Mouse (Mus musculus): ENCODE results near the gene Nup43. TPM values are rescaled to one million over a fixed set of nuclear protein-coding genes. Genes with fewer than 3 reads are reported as not detected.
A peak's percentile ranks its signal among the peaks of the same experiment; 100 is the strongest.

The Nup43 gene
- total and polyA plus RNA-seq, 3 experiments: 52.9 to 64.7 TPM; not detected in 1

- no peak overlapping the region for H3K9ac ChIP-seq (ENCODE audit: control insufficient read depth, low read depth, low read length, poor library complexity, severe bottlenecking)
- no peak overlapping the region for H3K4me3 ChIP-seq (ENCODE audit: control insufficient read depth in 1 of 2, insufficient read depth in 1 of 2, low read depth in 2 of 2, low read length in 2 of 2)
- peaks cover 8 to 40% of the 10 kb centered on the region in 2 experiments for H3K36me3 ChIP-seq (ENCODE audit: control insufficient read depth in 1 of 2, insufficient read depth in 2 of 2, low read length in 2 of 2)
- H3K4me1 ChIP-seq (ENCODE audit: control insufficient read depth in 1 of 2, insufficient read depth in 2 of 2, low read length in 2 of 2): peaks cover 13 to 14% of the 10 kb centered on the region in 2 experiments
- no peaks in the 10 kb centered on the region for H3K9me3 ChIP-seq (replicated peaks; ENCODE audit: insufficient read depth, low read length)
- TF ChIP-seq MAZ (IDR thresholded peaks at IDR 0.05; ENCODE audit: low read depth, low read length): no peak
- no peak for TF ChIP-seq ZMIZ1 (IDR thresholded peaks at IDR 0.05; ENCODE audit: low read depth, low read length)
- no peak for TF ChIP-seq GABPA (IDR thresholded peaks at IDR 0.05; ENCODE audit: low read depth, low read length)
- no peak for TF ChIP-seq ELF1 (IDR thresholded peaks at IDR 0.05; ENCODE audit: low read depth, low read length)
- TF ChIP-seq MXI1 (IDR thresholded peaks at IDR 0.05; ENCODE audit: low read depth, low read length): no peak
- TF ChIP-seq TCF12 (IDR thresholded peaks at IDR 0.05; ENCODE audit: low read depth, low read length): no peak
- no peak for TF ChIP-seq MAFK (IDR thresholded peaks at IDR 0.05; ENCODE audit: borderline replicate concordance, low read depth, low read length)
- no peak for TF ChIP-seq USF2 (IDR thresholded peaks at IDR 0.05; ENCODE audit: borderline replicate concordance in 1 of 2, insufficient read depth in 1 of 2, low read depth in 1 of 2, low read length in 2 of 2)
- TF ChIP-seq KAT2A (conservative IDR thresholded peaks at IDR 0.05; ENCODE audit: low read depth, low read length): no peak
- H3K27ac ChIP-seq (ENCODE audit: control insufficient read depth, low read depth, low read length): no peak overlapping the region
- H3K27me3 ChIP-seq (ENCODE audit: control insufficient read depth in 1 of 2, insufficient read depth in 2 of 2, low read length in 2 of 2): no peaks in the 10 kb centered on the region
- no peak for DNase-seq (ENCODE audit: low read depth, low spot score)
- peaks cover 61% of the 10 kb centered on the region for H3K79me2 ChIP-seq (ENCODE audit: control insufficient read depth, insufficient read depth, low read length, poor library complexity)
Measured at GRCm38 (mm10) chr10:7686902-7687301, 19.6 kb downstream of the Nup43 start.

GRCm38 (mm10) chr10:7695286-7695685 lies 28.0 kb downstream of the Nup43 start:
- peaks cover 5 to 9% of the 10 kb centered on the region in 2 experiments for H3K4me1 ChIP-seq (ENCODE audit: control insufficient read depth in 1 of 2, insufficient read depth in 2 of 2, low read length in 2 of 2)
- no peak overlapping the region for H3K9ac ChIP-seq (ENCODE audit: control insufficient read depth, low read depth, low read length, poor library complexity, severe bottlenecking)
- H3K27ac ChIP-seq (ENCODE audit: control insufficient read depth, low read depth, low read length): no peak overlapping the region
- TF ChIP-seq CTCF (IDR thresholded peaks at IDR 0.05 in 2 of 3, conservative IDR thresholded peaks at IDR 0.05 in 1 of 3; ENCODE audit: control insufficient read depth in 1 of 3, insufficient read depth in 1 of 3, low read depth in 2 of 3, low read length in 3 of 3, poor library complexity in 1 of 3, severe bottlenecking in 1 of 3) (peak in 1 of 3 experiments; percentile 23; a peak in 1 of 6 replicates), MYB (IDR thresholded peaks at IDR 0.05; ENCODE audit: low read depth, low read length) (no peak), E2F4 (IDR thresholded peaks at IDR 0.05; ENCODE audit: borderline replicate concordance, low read depth, low read length) (no peak), RAD21 (IDR thresholded peaks at IDR 0.05; ENCODE audit: low read depth, low read length) (no peak)
- H3K9me3 ChIP-seq (replicated peaks; ENCODE audit: insufficient read depth, low read length): no peaks in the 10 kb centered on the region
- H3K36me3 ChIP-seq (ENCODE audit: control insufficient read depth in 1 of 2, insufficient read depth in 2 of 2, low read length in 2 of 2): peaks cover 15 to 33% of the 10 kb centered on the region in 2 experiments
- DNase-seq (ENCODE audit: low read depth, low spot score): peak; percentile 51
- H3K27me3 ChIP-seq (ENCODE audit: control insufficient read depth in 1 of 2, insufficient read depth in 2 of 2, low read length in 2 of 2): no peaks in the 10 kb centered on the region
- H3K79me2 ChIP-seq (ENCODE audit: control insufficient read depth, insufficient read depth, low read length, poor library complexity): peaks cover 9% of the 10 kb centered on the region; the same call in 1 of the 2 replicates
- H3K4me3 ChIP-seq (ENCODE audit: control insufficient read depth in 1 of 2, insufficient read depth in 1 of 2, low read depth in 2 of 2, low read length in 2 of 2): no peak overlapping the region

GRCm38 (mm10) chr10:7700120-7700519 lies 32.8 kb downstream of the Nup43 start:
- H3K27ac ChIP-seq (ENCODE audit: control insufficient read depth, low read depth, low read length): no peak overlapping the region; the same call in 1 of the 2 replicates
- DNase-seq (ENCODE audit: low read depth, low spot score): peak; percentile 79
- H3K9ac ChIP-seq (ENCODE audit: control insufficient read depth, low read depth, low read length, poor library complexity, severe bottlenecking): no peak overlapping the region
- peaks cover 5 to 9% of the 10 kb centered on the region in 2 experiments for H3K4me1 ChIP-seq (ENCODE audit: control insufficient read depth in 1 of 2, insufficient read depth in 2 of 2, low read length in 2 of 2)
- H3K27me3 ChIP-seq (ENCODE audit: control insufficient read depth in 1 of 2, insufficient read depth in 2 of 2, low read length in 2 of 2): no peaks in the 10 kb centered on the region
- H3K79me2 ChIP-seq (ENCODE audit: control insufficient read depth, insufficient read depth, low read length, poor library complexity): peaks cover 2% of the 10 kb centered on the region; the same call in 1 of the 2 replicates
- H3K4me3 ChIP-seq (ENCODE audit: control insufficient read depth in 1 of 2, insufficient read depth in 1 of 2, low read depth in 2 of 2, low read length in 2 of 2): no peak overlapping the region
- no peak; the same call in 1 of the 2 replicates for TF ChIP-seq SIN3A (IDR thresholded peaks at IDR 0.05; ENCODE audit: low read length)
- peak; percentile 77 for TF ChIP-seq ETS1 (IDR thresholded peaks at IDR 0.05; ENCODE audit: low read depth, low read length)
- TF ChIP-seq JUND (IDR thresholded peaks at IDR 0.05; ENCODE audit: low read depth, low read length): no peak
- no peak for TF ChIP-seq ZC3H11A (IDR thresholded peaks at IDR 0.05; ENCODE audit: low read depth, low read length)
- TF ChIP-seq MXI1 (IDR thresholded peaks at IDR 0.05; ENCODE audit: low read depth, low read length): peak; percentile 83
- no peak for TF ChIP-seq NELFE (IDR thresholded peaks at IDR 0.05; ENCODE audit: low read depth, low read length)
- TF ChIP-seq ZNF384 (IDR thresholded peaks at IDR 0.05; ENCODE audit: low read depth, low read length): 0 out of 2 replicates have a peak, but pooled peaks have one; percentile 11
- TF ChIP-seq ZKSCAN1 (IDR thresholded peaks at IDR 0.05; ENCODE audit: low read depth, low read length): no peak
- TF ChIP-seq EP300 (IDR thresholded peaks at IDR 0.05; ENCODE audit: low read depth in 1 of 2, low read length in 2 of 2): peak in 1 of 2 experiments; percentile 37; a peak in 1 of 4 replicates
- peak; percentile 77 for TF ChIP-seq MAX (IDR thresholded peaks at IDR 0.05; ENCODE audit: low read length)
- TF ChIP-seq E2F4 (IDR thresholded peaks at IDR 0.05; ENCODE audit: borderline replicate concordance, low read depth, low read length): no peak
- no peak for TF ChIP-seq CHD1 (IDR thresholded peaks at IDR 0.05; ENCODE audit: low read depth, low read length)
- peak; percentile 73 for TF ChIP-seq MYC (IDR thresholded peaks at IDR 0.05; ENCODE audit: low read depth, low read length)
- H3K9me3 ChIP-seq (replicated peaks; ENCODE audit: insufficient read depth, low read length): no peaks in the 10 kb centered on the region
- peaks cover 12 to 35% of the 10 kb centered on the region in 2 experiments for H3K36me3 ChIP-seq (ENCODE audit: control insufficient read depth in 1 of 2, insufficient read depth in 2 of 2, low read length in 2 of 2)
